Mouse (Mus musculus): ENCODE results near the gene Olfr826. TPM values are rescaled to one million over a fixed set of nuclear protein-coding genes. Genes with fewer than 3 reads are reported as not detected.

Gene Olfr826
- polyA plus RNA-seq (2014; fragmentation: Illumina TruSeq; extraction: RNeasy Lipid Tissue Mini Kit (QIAGEN cat#74804); ENCODE audit: low read depth, low replicate concordance), result not detected

GRCm38 (mm10) chr10:130184086-130184485 lies at the start of gene Olfr826:
TSS of gene Olfr826 (minus strand) at chr10:130184186.

GRCm38 (mm10) chr10:130214303-130214702 lies 30.3 kb upstream of the Olfr826 start, which contains the start of gene Olfr827:
TSS of gene Olfr827 (minus strand) at chr10:130214403.

GRCm38 (mm10) chr10:130166666-130167065 lies 17.3 kb downstream of the Olfr826 start, which contains the start of gene Olfr825:
TSS of gene Olfr825 (minus strand) at chr10:130166766.

GRCm38 (mm10) chr10:130129900-130130299 lies 54.1 kb downstream of the Olfr826 start, which contains the start of gene Olfr824:
TSS of gene Olfr824 (minus strand) at chr10:130130000.

Other genes with a start within 250 kb of the Olfr826 start
- gene Olfr818, start 235.1 kb downstream of the Olfr826 start, polyA plus RNA-seq (2014; fragmentation: Illumina TruSeq; extraction: RNeasy Lipid Tissue Mini Kit (QIAGEN cat#74804); ENCODE audit: low read depth, low replicate concordance), result not detected
- not detected for gene Olfr819, start 216.9 kb downstream of the Olfr826 start, polyA plus RNA-seq (2014; fragmentation: Illumina TruSeq; extraction: RNeasy Lipid Tissue Mini Kit (QIAGEN cat#74804); ENCODE audit: low read depth, low replicate concordance)
- gene Olfr247, start 208.0 kb downstream of the Olfr826 start, polyA plus RNA-seq (2014; fragmentation: Illumina TruSeq; extraction: RNeasy Lipid Tissue Mini Kit (QIAGEN cat#74804); ENCODE audit: low read depth, low replicate concordance), result not detected
- not detected for gene Gm10310, start 199.1 kb downstream of the Olfr826 start, polyA plus RNA-seq (2014; fragmentation: Illumina TruSeq; extraction: RNeasy Lipid Tissue Mini Kit (QIAGEN cat#74804); ENCODE audit: low read depth, low replicate concordance)
- gene Olfr820, start 171.6 kb downstream of the Olfr826 start, polyA plus RNA-seq (2014; fragmentation: Illumina TruSeq; extraction: RNeasy Lipid Tissue Mini Kit (QIAGEN cat#74804); ENCODE audit: low read depth, low replicate concordance), result not detected
- not detected for gene Olfr821, start 153.8 kb downstream of the Olfr826 start, polyA plus RNA-seq (2014; fragmentation: Illumina TruSeq; extraction: RNeasy Lipid Tissue Mini Kit (QIAGEN cat#74804); ENCODE audit: low read depth, low replicate concordance)
- gene Olfr822, start 113.0 kb downstream of the Olfr826 start, polyA plus RNA-seq (2014; fragmentation: Illumina TruSeq; extraction: RNeasy Lipid Tissue Mini Kit (QIAGEN cat#74804); ENCODE audit: low read depth, low replicate concordance), result not detected
- not detected for gene Olfr823, start 68.8 kb downstream of the Olfr826 start, polyA plus RNA-seq (2014; fragmentation: Illumina TruSeq; extraction: RNeasy Lipid Tissue Mini Kit (QIAGEN cat#74804); ENCODE audit: low read depth, low replicate concordance)
- gene Olfr824, start 54.2 kb downstream of the Olfr826 start, polyA plus RNA-seq (2014; fragmentation: Illumina TruSeq; extraction: RNeasy Lipid Tissue Mini Kit (QIAGEN cat#74804); ENCODE audit: low read depth, low replicate concordance), result not detected
- gene Olfr825, start 17.4 kb downstream of the Olfr826 start, polyA plus RNA-seq (2014; fragmentation: Illumina TruSeq; extraction: RNeasy Lipid Tissue Mini Kit (QIAGEN cat#74804); ENCODE audit: low read depth, low replicate concordance), result not detected
- not detected for gene Olfr827, start 30.2 kb upstream of the Olfr826 start, polyA plus RNA-seq (2014; fragmentation: Illumina TruSeq; extraction: RNeasy Lipid Tissue Mini Kit (QIAGEN cat#74804); ENCODE audit: low read depth, low replicate concordance)
- not detected for gene Neurod4, start 96.1 kb upstream of the Olfr826 start, polyA plus RNA-seq (2014; fragmentation: Illumina TruSeq; extraction: RNeasy Lipid Tissue Mini Kit (QIAGEN cat#74804); ENCODE audit: low read depth, low replicate concordance)
- gene Tespa1, start 138.7 kb upstream of the Olfr826 start, polyA plus RNA-seq (2014; fragmentation: Illumina TruSeq; extraction: RNeasy Lipid Tissue Mini Kit (QIAGEN cat#74804); ENCODE audit: low read depth, low replicate concordance), result 0.84 TPM
- gene Vmn2r84, start 210.1 kb upstream of the Olfr826 start, polyA plus RNA-seq (2014; fragmentation: Illumina TruSeq; extraction: RNeasy Lipid Tissue Mini Kit (QIAGEN cat#74804); ENCODE audit: low read depth, low replicate concordance), result not detected
- gene Vmn2r85, start 245.5 kb upstream of the Olfr826 start, polyA plus RNA-seq (2014; fragmentation: Illumina TruSeq; extraction: RNeasy Lipid Tissue Mini Kit (QIAGEN cat#74804); ENCODE audit: low read depth, low replicate concordance), result not detected

Data from adipose tissue, adult 10 weeks (tissue).